Mouse (Mus musculus) MEL (cell line): Measurements from ENCODE around the gene Smc1b.
"Not testable (repeated sequence)": the region's sequence is repeated elsewhere in the genome, so short reads cannot be mapped to it uniquely, and the experiment has no call there.

Source experiments
- CHD1 ChIP-seq: IDR thresholded peaks from 2 replicates; pipeline ENCODE4 v1.6.1; 2012; ENCODE audit warnings: low read depth, mild to moderate bottlenecking, inconsistent platforms, low read length, improper control_type of control experiment
- CTCF ChIP-seq, 3 experiments: IDR thresholded peaks in 2 of 3; conservative IDR thresholded peaks in 1 of 3; 2 replicates each; pipeline ENCODE4 v1.5.1; 2011 to 2012; ENCODE audit warnings: low read length in 3 of 3, low read depth in 2 of 3, mild to moderate bottlenecking in 2 of 3, improper control_type of control experiment in 1 of 3, inconsistent platforms in 1 of 3, mixed read lengths in 1 of 3, moderate library complexity in 1 of 3; ENCODE audit not compliant: control insufficient read depth in 1 of 3, insufficient read depth in 1 of 3, poor library complexity in 1 of 3, severe bottlenecking in 1 of 3
- ELF1 ChIP-seq: IDR thresholded peaks from 2 replicates; pipeline ENCODE4 v1.6.1; 2014; ENCODE audit warnings: low read depth, mild to moderate bottlenecking, inconsistent platforms, low read length, improper control_type of control experiment, moderate library complexity
- EP300 ChIP-seq, 2 experiments: IDR thresholded peaks; 2 replicates each; pipeline ENCODE4 v1.6.1; 2011; ENCODE audit warnings: improper control_type of control experiment in 2 of 2, low read length in 2 of 2, low read depth in 1 of 2, mild to moderate bottlenecking in 1 of 2
- HCFC1 ChIP-seq: IDR thresholded peaks from 2 replicates; pipeline ENCODE4 v1.6.1; 2012; ENCODE audit warnings: low read depth, mild to moderate bottlenecking, inconsistent platforms, low read length, improper control_type of control experiment, moderate library complexity
- MAFK ChIP-seq: IDR thresholded peaks from 2 replicates; pipeline ENCODE4 v1.6.1; 2011; ENCODE audit warnings: low read depth, mild to moderate bottlenecking, low read length, improper control_type of control experiment, borderline replicate concordance
- POLR2A ChIP-seq, 2 experiments: IDR thresholded peaks; 2 replicates each; pipeline ENCODE4 v1.6.1; 2011 to 2012; ENCODE audit warnings: low read length in 2 of 2, mild to moderate bottlenecking in 2 of 2, control low read depth in 1 of 2, improper control_type of control experiment in 1 of 2, low read depth in 1 of 2, moderate library complexity in 1 of 2; ENCODE audit not compliant: control insufficient read depth in 1 of 2, insufficient read depth in 1 of 2, poor library complexity in 1 of 2
- POLR2AphosphoS2 ChIP-seq: IDR thresholded peaks from 2 replicates; pipeline ENCODE4 v1.6.1; 2011; ENCODE audit warnings: low read length, improper control_type of control experiment
- POLR2AphosphoS5 ChIP-seq: IDR thresholded peaks from 2 replicates; pipeline ENCODE4 v1.6.1; 2012; ENCODE audit warnings: low read depth, borderline replicate concordance, mild to moderate bottlenecking, inconsistent platforms, low read length, moderate library complexity, mixed read lengths

GRCm38 (mm10) chr15:85033916-85034315 is 97.8 kb downstream of the Smc1b start:
- TF ChIP-seq POLR2A (IDR thresholded peaks at IDR 0.05; ENCODE audit: control insufficient read depth in 1 of 2, insufficient read depth in 1 of 2, low read depth in 1 of 2, low read length in 2 of 2, poor library complexity in 1 of 2); CTCF (IDR thresholded peaks at IDR 0.05 in 2 of 3, conservative IDR thresholded peaks at IDR 0.05 in 1 of 3; ENCODE audit: control insufficient read depth in 1 of 3, insufficient read depth in 1 of 3, low read depth in 2 of 3, low read length in 3 of 3, poor library complexity in 1 of 3, severe bottlenecking in 1 of 3); EP300 (IDR thresholded peaks at IDR 0.05; ENCODE audit: low read depth in 1 of 2, low read length in 2 of 2); HCFC1; ELF1; POLR2AphosphoS5; MAFK; CHD1; POLR2AphosphoS2: not testable (repeated sequence)
